In genomic region chr4:139330605-139331004, GRCm38 (mm10) we compare ENCODE assay signal across 8 mouse cellular contexts. TPM values are rescaled to one million over a fixed set of nuclear protein-coding genes. Genes with fewer than 3 reads are reported as not detected.
DNase-seq lines count a peak whose midpoint lies in the region; ATAC-seq lines count a peak whose summit lies in the region.

No protein-coding gene starts in this region.

- peak overlapping the region; percentile 66 for H3K9ac ChIP-seq in liver, embryonic 12.5 days

- peak; percentile 56 to 60 for DNase-seq in urinary bladder, adult 18-20 months (ENCODE audit: low spot score in 2 of 2)
- DNase-seq in urinary bladder, adult 2 months (ENCODE audit: low spot score), result no peak
- DNase-seq in gastrocnemius, postnatal 25 days, result peak; percentile 42
- DNase-seq in induced T-regulatory cell, adult 2 months (ENCODE audit: low read depth), result peak; percentile 99
- peak; percentile 64 for DNase-seq in neural tube, embryonic 10.5 days (ENCODE audit: extremely low spot score, low spot score)
- peak; percentile 78 to 83 for DNase-seq in thymus, postnatal 10 days (ENCODE audit: low spot score in 2 of 2)

- H3K4me3 ChIP-seq in liver, embryonic 12.5 days, result peak overlapping the region; percentile 55

- peaks cover 4% of the 10 kb centered on the region; the same call in 1 of the 2 replicates for H3K36me3 ChIP-seq in liver, embryonic 12.5 days

- no peaks in the 10 kb centered on the region for H3K27me3 ChIP-seq in liver, embryonic 12.5 days (replicated peaks)

- peak overlapping the region; percentile 73 for H3K4me2 ChIP-seq in liver, embryonic 12.5 days

- H3K9me3 ChIP-seq in liver, embryonic 12.5 days (replicated peaks), result no peaks in the 10 kb centered on the region

- peak; percentile 99 for ATAC-seq in common myeloid progenitor, adult 5-6 weeks (replicated peaks; ENCODE audit: low read depth, poor library complexity, severe bottlenecking)
- peak; percentile 80 for ATAC-seq in liver, embryonic 12.5 days

- H3K4me1 ChIP-seq in liver, embryonic 12.5 days, result peaks cover 39% of the 10 kb centered on the region

- 3% methylated on average over 10 of the region's 10 CpGs for WGBS in liver, embryonic 12.5 days (ENCODE audit: insufficient replicate concordance)

- peak overlapping the region; percentile 45; the same call in 1 of the 2 replicates for H3K27ac ChIP-seq in liver, embryonic 12.5 days

RNA-seq across cellular contexts. Expression of gene Akr7a5, which starts 20.1 kb away (rescaled TPM):
- polyA plus RNA-seq in urinary bladder, adult 2 months (2012; rRNA removed), result 8.7 and 15.3 TPM in 2 replicates
- 10.6 and 12.4 TPM in 2 replicates for total RNA-seq in common myeloid progenitor, adult 5-6 weeks (2017)
- 10 to 100 TPM; 30.5 to 35.9 TPM for total RNA-seq in gastrocnemius, postnatal 25 days (2021)
- polyA plus RNA-seq in liver, embryonic 12.5 days (2016; fragmentation: Nextera tagmentation; extraction: Ambion mirVana), result 43.4 and 44.0 TPM in 2 replicates

RNA-seq across cellular contexts. Expression of gene Pqlc2, which starts 20.1 kb away (rescaled TPM):
- polyA plus RNA-seq in urinary bladder, adult 2 months (2012; rRNA removed), result 10.2 and 11.6 TPM in 2 replicates
- 2.6 and 3.6 TPM in 2 replicates for total RNA-seq in common myeloid progenitor, adult 5-6 weeks (2017)
- 1 to 10 TPM; 4.9 to 6.9 TPM for total RNA-seq in gastrocnemius, postnatal 25 days (2021)
- 9.4 and 9.5 TPM in 2 replicates for polyA plus RNA-seq in liver, embryonic 12.5 days (2016; fragmentation: Nextera tagmentation; extraction: Ambion mirVana)

RNA-seq across cellular contexts. Expression of gene Mrto4, which starts 21.8 kb away (rescaled TPM):
- 40.5 and 42.4 TPM in 2 replicates for polyA plus RNA-seq in urinary bladder, adult 2 months (2012; rRNA removed)
- 62.4 and 68.3 TPM in 2 replicates for total RNA-seq in common myeloid progenitor, adult 5-6 weeks (2017)
- total RNA-seq in gastrocnemius, postnatal 25 days (2021), result 10 to 100 TPM; 32.7 to 33.3 TPM
- 166 and 184 TPM in 2 replicates for polyA plus RNA-seq in liver, embryonic 12.5 days (2016; fragmentation: Nextera tagmentation; extraction: Ambion mirVana)

RNA-seq across cellular contexts. Expression of gene Emc1, which starts 21.8 kb away (rescaled TPM):
- polyA plus RNA-seq in urinary bladder, adult 2 months (2012; rRNA removed), result 41.3 and 43.8 TPM in 2 replicates
- 30.5 and 43.8 TPM in 2 replicates for total RNA-seq in common myeloid progenitor, adult 5-6 weeks (2017)
- 10 to 100 TPM; 26.3 to 28.4 TPM for total RNA-seq in gastrocnemius, postnatal 25 days (2021)
- polyA plus RNA-seq in liver, embryonic 12.5 days (2016; fragmentation: Nextera tagmentation; extraction: Ambion mirVana), result 27.1 and 27.8 TPM in 2 replicates

RNA-seq across cellular contexts. Expression of gene Ubr4, which starts 21.8 kb away (rescaled TPM):
- 169 and 190 TPM in 2 replicates for polyA plus RNA-seq in urinary bladder, adult 2 months (2012; rRNA removed)
- total RNA-seq in common myeloid progenitor, adult 5-6 weeks (2017), result 62.5 and 91.7 TPM in 2 replicates
- 10 to 100 TPM; 79.0 to 90.6 TPM for total RNA-seq in gastrocnemius, postnatal 25 days (2021)
- 54.7 and 55.1 TPM in 2 replicates for polyA plus RNA-seq in liver, embryonic 12.5 days (2016; fragmentation: Nextera tagmentation; extraction: Ambion mirVana)
